Mouse (Mus musculus): ENCODE measurements at regions not wholly inside any gene's neighbourhood (a gene's known extent, or its start where the extent isn't known, plus 50 kb on each side); places are given as distances from the start of the nearest gene placed in this dataset.

- TF ChIP-seq POLR2A (IDR thresholded peaks at IDR 0.05; ENCODE audit: insufficient read depth, low read depth, low read length) (no peak), EP300 (IDR thresholded peaks at IDR 0.05; ENCODE audit: insufficient read depth, low read depth, low read length) (no peak)
Observed at GRCm38 (mm10) chr7:68843374-68843773, 94.3 kb upstream of the Arrdc4 start.

Data from heart, adult 2 months (tissue).